Mouse (Mus musculus): Measurements from ENCODE around the gene Dbh. TPM values are rescaled to one million over a fixed set of nuclear protein-coding genes. Genes with fewer than 3 reads are reported as not detected.

Gene Dbh
- total RNA-seq (2015; ENCODE audit: low replicate concordance) (not detected in 2 replicates), total RNA-seq (2017; ENCODE audit: low replicate concordance) (not detected in 2 replicates)

DNA sequence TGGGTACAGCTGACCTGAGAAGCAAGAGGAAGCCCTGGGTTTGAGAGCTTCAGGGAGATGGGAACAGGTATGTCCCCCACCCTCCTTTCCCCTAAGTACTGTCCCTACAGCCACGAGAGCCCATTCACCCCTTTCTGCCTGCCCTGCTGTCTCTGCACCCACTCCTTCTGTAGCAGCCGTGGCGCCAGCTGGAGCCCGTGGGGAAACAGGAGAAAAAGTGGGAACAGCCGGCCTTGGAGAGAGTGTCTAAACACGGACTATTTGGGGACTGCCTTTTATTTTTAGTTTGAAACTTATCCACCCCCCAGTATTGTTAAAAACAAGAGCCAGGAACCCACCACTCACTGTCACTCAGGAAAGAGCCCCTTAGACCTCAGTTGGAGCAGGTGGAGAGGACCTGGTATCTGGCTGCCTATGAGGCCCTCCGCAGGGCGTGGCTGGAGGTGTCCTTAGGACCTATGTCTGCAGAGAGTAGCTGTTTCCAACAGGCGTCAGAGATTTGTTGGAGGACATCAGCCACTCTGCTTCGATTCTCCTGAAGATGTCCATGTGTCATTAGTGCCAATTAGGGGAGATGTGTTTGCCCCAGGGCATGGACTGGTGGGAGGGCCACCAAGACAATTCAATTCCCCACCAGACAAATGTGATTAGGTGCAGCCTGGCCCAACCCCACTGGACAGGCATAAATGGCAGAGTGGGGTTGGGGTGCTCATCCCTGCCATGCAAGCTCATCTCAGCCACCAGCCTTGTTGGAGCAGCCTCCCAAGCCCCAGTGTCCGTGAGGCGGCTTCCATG lies at the start of gene Dbh:
Gene Dbh (plus strand): TSS at position 438 of the 795 bp plus-strand sequence.
- no peak for ATAC-seq (replicated peaks; ENCODE audit: low FRiP score, poor library complexity, severe bottlenecking)

DNA sequence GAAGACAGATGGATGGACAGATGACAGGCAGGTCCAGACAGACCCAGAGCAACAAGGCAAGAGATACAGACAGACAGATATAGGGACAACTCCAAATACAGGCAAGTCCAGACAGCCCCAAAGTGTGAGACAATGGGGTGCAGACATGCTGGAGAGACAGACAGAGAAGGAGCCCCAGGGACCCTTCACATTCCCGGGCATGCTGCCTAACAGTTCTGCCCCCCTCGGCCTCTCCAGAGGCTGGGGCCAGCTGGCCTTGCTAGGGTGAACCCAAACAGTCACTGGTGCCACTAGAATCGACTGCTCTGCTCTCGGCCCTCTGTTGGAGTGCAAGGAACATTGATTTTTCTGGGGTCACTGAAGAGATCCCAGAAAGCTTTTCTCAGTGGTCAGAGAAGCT lies 46.6 kb upstream of the Dbh start:
- no peak for ATAC-seq (replicated peaks; ENCODE audit: low FRiP score, poor library complexity, severe bottlenecking)

DNA sequence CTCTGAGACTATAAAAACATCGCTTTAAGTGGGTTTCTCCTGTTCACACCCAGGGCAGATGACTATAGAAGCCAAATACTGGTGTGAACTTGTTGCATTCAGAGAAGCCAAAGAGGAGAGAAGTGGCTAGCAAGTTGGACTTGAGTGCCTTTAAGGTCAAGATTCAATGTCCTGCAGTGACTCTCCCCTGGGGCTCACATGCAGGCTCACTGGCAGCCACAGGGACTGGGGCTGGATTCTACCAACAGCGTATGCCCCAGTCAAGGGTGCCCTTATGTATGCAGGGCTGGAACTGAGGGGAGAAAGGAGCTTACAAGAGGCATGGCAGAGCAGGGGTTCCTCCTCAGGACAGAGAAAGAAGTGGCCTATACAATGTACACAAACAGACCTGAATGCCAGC lies 45.3 kb upstream of the Dbh start:
- no peak for ATAC-seq (replicated peaks; ENCODE audit: low FRiP score, poor library complexity, severe bottlenecking)

DNA sequence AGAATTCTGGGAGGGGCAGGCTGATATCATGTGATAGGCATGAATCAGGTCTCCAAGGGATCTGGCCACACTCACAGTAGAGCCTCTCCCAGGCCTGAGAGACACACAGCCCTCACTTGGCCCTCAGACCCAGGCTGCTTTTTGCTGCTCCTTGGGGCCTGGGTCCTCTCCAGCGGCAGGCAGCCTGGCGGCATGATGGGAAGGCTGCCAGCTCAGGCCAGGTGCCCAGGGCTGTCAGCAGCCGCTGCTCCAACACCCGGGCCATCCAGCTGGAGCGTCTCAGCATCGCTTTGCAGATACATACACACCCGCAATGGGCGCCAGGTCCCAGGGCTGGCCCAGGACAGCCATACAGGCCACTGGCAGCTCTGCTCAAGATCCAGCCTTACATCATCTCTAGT lies 44.8 kb upstream of the Dbh start:
- ATAC-seq (replicated peaks; ENCODE audit: low FRiP score, poor library complexity, severe bottlenecking): no peak

DNA sequence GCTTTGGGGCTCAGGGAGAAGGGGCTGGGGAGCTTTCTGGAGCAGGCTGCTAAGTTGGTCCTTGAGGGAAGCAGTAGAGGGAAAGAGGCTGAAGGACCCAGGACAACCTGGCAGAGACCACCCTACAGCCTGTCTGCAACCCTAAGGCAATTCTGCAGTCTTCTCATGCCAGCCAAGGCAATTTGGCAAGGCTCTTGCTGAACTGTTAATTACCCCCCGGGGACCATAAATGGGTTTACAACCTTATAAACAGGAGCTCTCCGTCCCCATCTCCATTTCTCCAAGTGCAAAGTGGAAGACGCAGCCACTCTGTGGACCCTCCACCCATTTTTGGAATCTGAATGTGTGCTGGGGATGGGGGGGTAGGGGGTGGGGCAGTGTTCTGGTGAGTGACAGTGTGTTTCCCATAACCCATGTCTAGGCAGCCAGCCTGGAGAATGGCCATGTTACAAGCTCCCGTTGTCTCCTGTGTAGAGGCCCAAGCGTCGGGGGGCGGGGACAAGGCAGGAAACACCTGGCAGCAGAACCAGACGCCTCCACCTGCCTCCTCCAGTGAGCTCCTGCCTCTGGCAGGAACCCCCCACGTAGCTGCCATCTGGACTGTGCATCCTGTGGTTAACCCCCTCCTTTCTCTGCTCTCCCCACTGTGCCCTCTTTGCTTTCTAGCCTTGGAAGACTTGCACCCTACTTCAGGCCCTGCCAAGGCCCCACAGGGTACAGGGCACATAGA lies 43.2 kb upstream of the Dbh start:
- no peak for ATAC-seq (replicated peaks; ENCODE audit: low FRiP score, poor library complexity, severe bottlenecking)

DNA sequence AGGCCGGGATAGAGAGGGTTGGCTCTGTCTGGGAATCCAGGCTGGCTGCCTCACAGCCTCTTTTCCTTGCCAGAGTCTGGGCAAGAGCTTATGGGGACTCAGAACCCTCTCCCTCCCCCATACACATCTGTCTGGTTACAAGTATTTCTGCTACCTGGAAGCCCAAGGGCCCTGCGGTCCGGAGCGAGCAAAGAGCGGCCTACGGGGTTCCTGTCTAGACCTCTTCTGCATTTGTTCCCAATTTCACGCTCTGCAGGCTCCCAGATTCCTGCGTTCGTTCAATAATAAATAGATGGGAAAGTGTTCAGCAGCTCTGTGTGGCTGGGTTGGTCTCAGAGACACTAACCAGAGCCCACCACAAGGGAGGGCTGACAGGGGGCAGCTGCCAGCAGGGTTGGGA lies 42.5 kb upstream of the Dbh start:
- ATAC-seq (replicated peaks; ENCODE audit: low FRiP score, poor library complexity, severe bottlenecking): no peak

DNA sequence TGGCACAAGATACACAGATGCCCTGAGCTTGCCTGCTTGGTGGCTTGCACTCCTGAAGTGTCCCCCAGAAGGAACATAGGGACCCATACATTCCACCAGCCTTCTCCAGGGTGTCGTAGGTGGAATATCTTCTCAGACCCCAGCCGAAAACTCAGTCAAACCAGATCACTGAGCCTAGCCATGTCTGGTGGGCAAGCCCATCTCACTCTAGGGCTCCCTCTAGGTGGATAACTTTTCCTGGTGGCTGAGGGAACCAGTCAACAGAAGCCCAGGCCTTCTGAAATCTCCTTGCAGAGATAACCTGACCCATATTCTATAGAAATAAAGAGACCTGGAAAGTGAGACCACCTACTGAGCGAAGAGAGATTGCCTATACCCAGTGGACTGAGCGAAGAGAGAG lies 41.9 kb upstream of the Dbh start:
- no peak for ATAC-seq (replicated peaks; ENCODE audit: low FRiP score, poor library complexity, severe bottlenecking)

DNA sequence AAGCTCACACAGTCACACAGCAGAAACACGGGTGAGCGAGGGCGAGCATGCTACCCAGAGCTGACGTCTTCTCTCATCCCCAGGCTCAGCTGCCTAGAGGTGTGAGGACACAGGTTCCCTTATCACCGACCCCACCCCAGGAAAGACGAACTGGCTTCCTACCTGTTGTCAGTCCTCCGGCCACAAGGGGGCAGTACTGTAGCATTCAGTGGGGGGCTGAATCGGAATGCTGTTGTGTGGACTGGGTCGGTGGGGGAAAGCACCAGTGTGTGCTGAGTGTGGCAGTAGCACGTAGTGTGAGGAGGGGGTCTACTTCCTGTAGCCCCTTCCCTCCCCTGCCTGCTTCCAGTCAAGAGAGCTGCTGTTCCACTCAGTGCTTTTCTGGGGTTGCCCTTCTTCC lies 39.1 kb upstream of the Dbh start:
- 0 out of 2 replicates have a peak, but pooled peaks have one; percentile 24 for ATAC-seq (replicated peaks; ENCODE audit: low FRiP score, poor library complexity, severe bottlenecking)

DNA sequence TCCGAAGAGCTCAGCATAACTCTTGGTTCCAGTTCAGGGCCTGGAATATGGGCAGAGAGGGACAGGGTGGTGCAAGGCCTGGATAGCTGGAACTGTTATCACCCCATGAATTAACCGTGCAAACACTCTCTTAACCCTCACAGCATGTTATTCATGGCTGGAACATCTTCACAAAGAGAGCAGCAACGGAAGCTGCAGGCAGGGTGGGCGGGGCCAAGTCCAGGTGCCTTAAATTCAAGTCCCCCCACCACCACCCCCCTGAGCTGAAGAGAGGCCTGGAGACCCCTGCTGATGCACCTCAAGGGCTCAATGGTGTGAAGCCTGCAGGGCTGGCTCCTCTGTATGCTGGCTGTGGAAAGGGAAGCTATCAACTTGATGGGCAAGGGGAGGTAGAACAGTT lies 38.5 kb upstream of the Dbh start:
- no peak for ATAC-seq (replicated peaks; ENCODE audit: low FRiP score, poor library complexity, severe bottlenecking)

DNA sequence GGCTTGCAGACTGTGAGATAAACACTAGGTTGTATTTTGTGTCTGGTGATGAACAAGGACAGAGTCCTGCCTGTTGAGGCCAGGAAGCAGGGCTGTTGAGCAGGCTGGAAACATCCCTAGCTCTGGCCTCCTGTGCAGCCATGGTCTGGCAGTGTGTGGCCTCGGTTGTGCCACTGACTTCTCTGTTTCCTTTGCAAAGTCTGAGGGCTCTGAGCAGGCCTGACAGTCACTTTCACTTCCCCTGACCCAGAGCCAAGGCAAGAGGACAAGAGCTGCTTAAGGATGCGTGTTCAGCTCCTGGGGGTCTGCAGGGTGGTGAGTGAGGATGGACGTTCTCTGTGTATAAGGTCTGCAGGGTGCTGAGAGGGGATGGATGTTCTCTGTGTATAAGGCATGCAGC lies 36.0 kb upstream of the Dbh start:
- no peak for ATAC-seq (replicated peaks; ENCODE audit: low FRiP score, poor library complexity, severe bottlenecking)

DNA sequence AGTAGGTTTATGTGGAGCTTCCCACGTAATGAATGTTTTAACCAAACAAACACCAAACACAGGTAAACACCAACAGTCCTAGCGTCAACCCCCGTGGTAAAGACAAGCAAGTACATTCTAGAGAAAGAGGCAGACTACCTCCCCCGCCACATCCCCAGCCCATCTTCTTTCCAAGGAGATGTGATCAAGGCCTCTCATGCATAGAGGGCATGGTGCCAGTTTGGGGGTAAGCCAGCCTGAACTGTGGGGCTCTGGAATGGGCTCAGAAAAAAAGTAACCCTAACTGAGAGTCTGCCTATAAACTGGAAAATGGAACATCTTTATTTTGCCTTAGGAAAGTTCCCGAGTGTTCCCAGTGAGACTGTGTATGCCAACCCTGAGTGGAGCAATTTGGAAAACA lies 29.1 kb upstream of the Dbh start:
- ATAC-seq (replicated peaks; ENCODE audit: low FRiP score, poor library complexity, severe bottlenecking): no peak

DNA sequence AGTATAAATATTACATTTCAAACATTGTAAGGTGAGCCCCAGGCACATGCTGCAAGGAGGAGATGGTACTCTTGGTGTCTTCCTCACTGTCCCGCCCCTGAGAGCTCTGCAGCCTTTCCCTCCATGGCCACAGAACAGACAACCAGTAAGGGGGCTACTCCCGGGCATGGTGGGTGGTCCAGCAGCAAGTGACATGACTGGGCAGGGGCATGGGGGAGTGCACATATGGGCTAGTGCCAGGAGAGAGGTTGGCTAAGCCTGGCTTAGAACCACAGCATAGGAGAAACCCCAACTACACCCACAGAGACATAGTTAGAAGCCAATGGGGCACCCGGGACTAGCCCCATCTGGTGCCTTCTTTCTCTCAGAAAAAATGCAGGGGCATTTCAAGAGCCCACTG lies 28.7 kb upstream of the Dbh start:
- ATAC-seq (replicated peaks; ENCODE audit: low FRiP score, poor library complexity, severe bottlenecking): no peak

DNA sequence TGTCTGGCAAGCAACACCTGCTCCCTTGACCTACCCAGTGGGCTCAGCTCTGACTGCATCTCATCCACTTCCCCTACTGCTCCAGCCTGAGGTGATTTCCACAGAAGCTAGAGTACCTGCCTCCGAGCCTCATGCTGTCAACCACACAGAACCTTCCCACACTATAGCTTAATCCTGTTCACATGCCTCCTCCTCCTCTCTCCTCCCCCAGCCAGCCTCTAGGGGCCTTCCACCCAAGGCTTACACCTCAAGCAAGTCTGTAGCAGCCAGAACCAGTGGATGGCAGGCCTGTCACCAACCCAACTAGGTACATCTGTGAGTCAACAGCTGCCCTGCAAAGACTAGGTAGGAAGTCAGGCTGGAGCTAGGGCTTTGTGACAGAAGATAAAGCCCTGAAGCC lies 28.2 kb upstream of the Dbh start:
- no peak for ATAC-seq (replicated peaks; ENCODE audit: low FRiP score, poor library complexity, severe bottlenecking)

DNA sequence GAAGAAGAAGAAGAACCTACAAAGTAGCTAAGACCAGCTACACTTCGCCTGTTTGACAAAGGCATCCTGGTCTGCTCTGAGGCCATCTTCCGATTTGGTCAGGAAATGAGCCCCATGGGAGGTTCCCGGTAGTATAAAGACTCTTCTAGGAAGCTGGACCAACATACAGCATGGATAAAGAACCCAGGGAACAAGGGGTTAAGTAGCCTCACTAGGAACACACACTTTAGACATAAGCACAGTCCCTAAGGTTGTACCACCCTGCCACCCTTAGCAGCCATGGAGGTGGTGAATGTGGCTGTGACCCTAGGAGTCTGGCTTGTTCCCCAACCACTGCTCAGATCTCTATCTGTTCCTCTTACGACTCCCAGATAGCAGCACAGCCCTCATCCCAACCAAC lies 26.7 kb upstream of the Dbh start:
- no peak for ATAC-seq (replicated peaks; ENCODE audit: low FRiP score, poor library complexity, severe bottlenecking)

DNA sequence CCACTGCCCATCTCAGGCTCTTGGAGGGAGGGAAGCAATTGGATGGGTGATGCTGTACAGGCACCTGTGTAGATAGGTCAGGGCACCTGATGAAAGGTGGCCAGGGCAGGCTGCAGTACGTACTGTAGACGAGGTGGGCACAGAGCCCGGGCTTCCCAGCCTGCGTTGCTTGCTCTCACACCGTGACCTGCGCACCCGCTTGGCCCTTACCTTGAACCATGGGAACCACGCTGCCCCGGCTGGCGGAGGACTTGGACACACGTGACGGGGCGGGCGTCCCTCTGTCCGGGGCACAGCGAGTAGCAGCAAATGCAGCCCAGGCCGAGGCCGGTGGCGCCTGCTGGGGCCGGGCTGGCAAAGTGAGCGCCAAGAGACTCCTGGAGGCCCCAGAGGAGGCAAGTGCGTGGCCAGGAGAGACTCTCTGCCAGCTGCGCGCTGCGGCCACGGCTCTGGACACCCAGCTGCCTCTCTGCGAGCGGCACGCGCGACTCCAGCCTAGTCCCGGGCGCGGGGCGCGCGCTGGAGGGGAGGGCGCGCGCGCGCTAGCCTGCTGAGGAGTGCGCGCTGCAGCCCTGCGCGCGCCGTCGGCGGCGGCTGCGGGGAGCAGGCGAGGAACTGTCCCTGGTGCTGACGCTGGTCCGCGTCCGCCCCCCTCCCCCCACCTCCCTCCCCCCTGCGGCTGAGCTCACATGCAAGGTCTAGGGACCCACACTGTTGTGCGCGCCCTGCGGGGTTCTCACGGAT lies 22.9 kb upstream of the Dbh start, which contains the start of gene Fam163b:
Gene Fam163b (minus strand): TSS at position 542 of the 744 bp plus-strand sequence.
- ATAC-seq (replicated peaks; ENCODE audit: low FRiP score, poor library complexity, severe bottlenecking): no peak

DNA sequence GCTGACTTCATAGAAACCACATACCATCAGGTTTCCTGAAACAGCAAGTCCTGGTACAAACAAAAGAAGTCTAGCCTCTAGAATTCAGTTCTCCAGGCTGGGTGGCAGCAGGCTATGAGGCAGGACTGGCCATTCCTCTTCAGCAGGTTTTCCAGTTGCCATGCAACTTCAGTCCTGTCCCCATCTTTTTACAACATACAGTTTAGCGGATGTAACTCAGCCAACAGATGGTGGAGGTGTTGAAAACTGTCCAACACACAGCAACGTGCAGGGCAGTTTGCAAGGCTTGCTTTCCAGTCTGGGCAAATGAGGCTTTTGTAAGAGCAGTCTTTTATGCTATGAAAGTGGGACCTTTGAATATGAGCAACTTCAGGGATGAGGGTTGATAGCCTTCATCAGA lies 20.1 kb upstream of the Dbh start:
- no peak for ATAC-seq (replicated peaks; ENCODE audit: low FRiP score, poor library complexity, severe bottlenecking)

DNA sequence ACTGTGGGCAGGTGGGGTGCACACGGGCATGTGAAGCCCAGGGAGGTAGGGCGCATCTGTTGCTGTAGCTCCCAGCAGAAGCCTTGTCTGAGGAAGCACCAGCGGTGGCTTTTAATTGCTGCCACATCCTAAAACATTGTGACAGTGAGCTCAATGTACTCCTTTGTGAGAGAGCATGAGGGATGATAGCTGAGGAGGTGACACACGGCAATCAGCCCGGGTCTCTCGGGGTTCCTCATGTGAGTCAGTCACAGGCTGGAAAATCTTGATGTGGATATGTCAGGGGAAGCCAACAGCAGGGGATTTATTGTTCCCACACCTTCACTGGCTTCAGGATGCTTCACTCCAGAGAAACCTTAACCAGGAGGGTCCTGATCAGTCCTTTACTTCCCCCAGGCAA lies 18.2 kb upstream of the Dbh start:
- ATAC-seq (replicated peaks; ENCODE audit: low FRiP score, poor library complexity, severe bottlenecking): no peak

DNA sequence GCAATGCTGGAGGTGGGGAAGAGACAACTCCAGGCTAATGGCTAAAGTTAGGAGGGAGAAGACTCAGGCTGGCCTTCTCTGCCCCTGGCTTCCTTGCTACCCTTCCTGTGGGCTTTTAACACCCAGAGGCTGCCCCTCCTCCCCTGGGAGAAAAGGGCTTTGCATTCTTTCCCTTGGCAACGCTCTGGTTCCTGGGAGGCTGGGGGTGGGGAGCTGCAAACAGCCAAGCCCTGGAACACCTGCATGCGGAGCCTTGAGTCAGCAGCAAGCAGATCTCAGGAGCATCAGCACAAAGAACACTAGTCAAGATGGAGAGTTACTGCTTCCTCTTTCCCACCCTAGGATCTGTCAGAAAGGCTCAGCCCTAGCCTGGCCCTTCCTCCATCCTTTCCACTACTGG lies 15.6 kb upstream of the Dbh start:
- ATAC-seq (replicated peaks; ENCODE audit: low FRiP score, poor library complexity, severe bottlenecking): no peak

DNA sequence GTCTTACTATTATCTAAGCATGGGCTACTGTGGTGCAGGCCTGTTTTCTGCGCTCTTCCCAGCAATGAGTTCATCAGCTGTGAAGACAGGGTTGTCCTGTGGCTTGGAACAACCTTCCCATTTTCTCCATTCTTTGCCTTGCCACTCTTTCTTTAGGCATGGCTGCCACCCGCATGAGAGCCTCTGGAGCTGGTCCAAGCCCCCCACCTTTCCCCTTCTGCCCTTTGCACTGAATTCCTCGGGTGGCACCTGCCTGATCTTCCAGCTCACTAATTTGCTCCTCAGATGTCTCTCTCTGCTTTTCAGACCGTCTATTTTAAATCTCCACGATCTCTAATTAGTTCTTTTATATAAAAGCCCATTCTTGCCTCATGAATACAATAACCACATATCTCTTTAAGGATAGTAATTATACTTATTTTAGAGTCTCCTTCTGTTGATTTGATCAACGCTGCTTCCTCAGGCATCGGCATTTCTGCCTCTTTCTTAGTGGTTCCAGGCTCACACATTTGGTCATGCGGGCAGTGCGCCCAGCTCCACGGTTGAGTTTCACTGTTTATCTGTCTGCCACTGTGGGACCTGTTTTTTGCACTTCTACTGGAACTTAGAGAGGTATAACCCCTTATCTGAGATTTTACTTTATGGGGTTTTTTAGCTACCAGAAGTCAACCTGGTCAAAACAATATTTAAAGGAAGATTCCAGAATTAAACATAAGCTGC lies 10.4 kb upstream of the Dbh start:
- ATAC-seq (replicated peaks; ENCODE audit: low FRiP score, poor library complexity, severe bottlenecking): no peak

DNA sequence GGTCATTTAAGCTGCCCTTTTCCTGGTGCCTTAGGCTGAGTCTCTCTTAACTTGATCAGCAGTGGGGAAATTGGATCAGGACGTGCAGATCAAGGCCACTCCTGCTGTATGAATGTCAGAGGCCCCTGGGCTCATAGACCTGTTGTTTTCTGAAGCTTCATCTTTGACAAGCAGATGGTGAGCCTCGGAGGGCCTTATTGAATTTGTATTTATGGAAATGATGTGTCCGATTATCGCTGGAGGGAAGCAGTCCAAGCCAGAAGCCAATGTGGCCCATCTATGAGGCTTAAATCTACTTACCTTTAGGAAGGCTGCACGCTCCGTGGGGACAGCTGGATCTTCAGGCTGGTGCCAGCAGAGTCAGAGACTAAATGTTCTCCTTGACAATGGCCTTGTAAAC lies 8.4 kb upstream of the Dbh start:
- no peak for ATAC-seq (replicated peaks; ENCODE audit: low FRiP score, poor library complexity, severe bottlenecking)
